Mouse (Mus musculus): ENCODE data around the gene Clasp2.
"Not testable (repeated sequence)": the region's sequence is repeated elsewhere in the genome, so short reads cannot be mapped to it uniquely, and the experiment has no call there.

The Clasp2 gene

GRCm38 (mm10) chr9:113758472-113758871, 17.2 kb downstream of the Clasp2 start:
- no peak for DNase-seq

- DNase-seq, result no peak
Observed at GRCm38 (mm10) chr9:113759684-113760083, 18.4 kb downstream of the Clasp2 start.

- no peak for DNase-seq
Observed at GRCm38 (mm10) chr9:113762389-113762788, 21.1 kb downstream of the Clasp2 start.

- no peak for DNase-seq
Observed at GRCm38 (mm10) chr9:113763123-113763522, 21.9 kb downstream of the Clasp2 start.

GRCm38 (mm10) chr9:113770640-113771039, 29.4 kb downstream of the Clasp2 start:
- DNase-seq, result no peak

GRCm38 (mm10) chr9:113780863-113781262, 39.6 kb downstream of the Clasp2 start:
- DNase-seq, result no peak

GRCm38 (mm10) chr9:113782362-113783005, 41.2 kb downstream of the Clasp2 start:
- DNase-seq, result no peak

- no peak for DNase-seq
Observed at GRCm38 (mm10) chr9:113783674-113784073, 42.4 kb downstream of the Clasp2 start.

- not testable (repeated sequence) for DNase-seq
Observed at GRCm38 (mm10) chr9:113789283-113789682, 48.0 kb downstream of the Clasp2 start.

- peak; percentile 79 for DNase-seq
Observed at GRCm38 (mm10) chr9:113792651-113793512, 51.6 kb downstream of the Clasp2 start.

- DNase-seq, result no peak
Observed at GRCm38 (mm10) chr9:113793513-113793905, 52.2 kb downstream of the Clasp2 start.

- DNase-seq, result no peak
Observed at GRCm38 (mm10) chr9:113793966-113794365, 52.7 kb downstream of the Clasp2 start.

GRCm38 (mm10) chr9:113797206-113797605, 55.9 kb downstream of the Clasp2 start:
- DNase-seq, result no peak

- DNase-seq, result no peak
Observed at GRCm38 (mm10) chr9:113800671-113801070, 59.4 kb downstream of the Clasp2 start.

- no peak for DNase-seq
Observed at GRCm38 (mm10) chr9:113802734-113803133, 61.5 kb downstream of the Clasp2 start.

GRCm38 (mm10) chr9:113803751-113804150, 62.5 kb downstream of the Clasp2 start:
- no peak for DNase-seq

GRCm38 (mm10) chr9:113805359-113805758, 64.1 kb downstream of the Clasp2 start:
- DNase-seq, result no peak

- DNase-seq, result no peak
Observed at GRCm38 (mm10) chr9:113811327-113811726, 70.1 kb downstream of the Clasp2 start.

- DNase-seq, result peak; percentile 63
Observed at GRCm38 (mm10) chr9:113811957-113812670, 70.8 kb downstream of the Clasp2 start.

- no peak for DNase-seq
Observed at GRCm38 (mm10) chr9:113812671-113813001, 71.4 kb downstream of the Clasp2 start.

- DNase-seq, result no peak
Observed at GRCm38 (mm10) chr9:113813086-113813485, 71.8 kb downstream of the Clasp2 start.

GRCm38 (mm10) chr9:113815836-113816235, 74.6 kb downstream of the Clasp2 start:
- DNase-seq, result no peak

GRCm38 (mm10) chr9:113822150-113822549, 80.9 kb downstream of the Clasp2 start:
- no peak for DNase-seq

- no peak for DNase-seq
Observed at GRCm38 (mm10) chr9:113828719-113829118, 87.4 kb downstream of the Clasp2 start.
